Mouse (Mus musculus) hindbrain, embryonic 14.5 days (tissue): Measurements from ENCODE around the gene Ergic1. TPM values are rescaled to one million over a fixed set of nuclear protein-coding genes. Genes with fewer than 3 reads are reported as not detected.
A peak's percentile ranks its signal among the peaks of the same experiment; 100 is the strongest.

ENCODE experiments used
- ATAC-seq: fragments of 200-750 bp; cut with Nextera tagmentation; 2 replicates; pipeline ENCODE4 v1.8.0; 2017; ENCODE audit warnings: moderate number of reproducible peaks, mild to moderate bottlenecking, moderate TSS enrichment, moderate library complexity; ENCODE audit not compliant: low FRiP score
- DNase-seq: peaks from one replicate; pipeline ENCODE4 v3.0.0-alpha.2; 2015; ENCODE audit warnings: low spot score
- H3K27ac ChIP-seq: fragments of 300-500 bp; sonication (generic); 2 replicates; pipeline ENCODE4 v1.5.1; 2014; ENCODE audit warnings: mild to moderate bottlenecking, moderate library complexity
- H3K27me3 ChIP-seq: fragments of 300-500 bp; sonication (generic); 2 replicates; pipeline ENCODE4 v1.6.1; 2014; ENCODE audit warnings: mild to moderate bottlenecking, low read length, mixed read lengths; ENCODE audit not compliant: control insufficient read depth, insufficient read depth
- H3K36me3 ChIP-seq: fragments of 300-500 bp; sonication (generic); replicated peaks from 2 replicates; pipeline ENCODE4 v1.6.1; 2014; ENCODE audit not compliant: control insufficient read depth, insufficient read depth
- H3K4me1 ChIP-seq: fragments of 300-500 bp; sonication (generic); replicated peaks from 2 replicates; pipeline ENCODE4 v1.6.1; 2014; ENCODE audit warnings: antibody characterized with exemption, low read length, mixed read lengths; ENCODE audit not compliant: control insufficient read depth, insufficient read depth
- H3K4me2 ChIP-seq: fragments of 300-500 bp; sonication (generic); replicated peaks from 2 replicates; pipeline ENCODE4 v1.6.1; 2014; ENCODE audit warnings: mild to moderate bottlenecking, moderate library complexity
- H3K4me3 ChIP-seq: fragments of 300-500 bp; sonication (generic); replicated peaks from 2 replicates; pipeline ENCODE4 v1.5.1; 2014; ENCODE audit warnings: mild to moderate bottlenecking, low read length
- H3K9ac ChIP-seq: fragments of 300-500 bp; sonication (generic); 2 replicates; pipeline ENCODE4 v1.6.1; 2014
- H3K9me3 ChIP-seq: fragments of 300-500 bp; sonication (generic); 2 replicates; pipeline ENCODE4 v1.6.1; 2016; ENCODE audit warnings: low read length; ENCODE audit not compliant: control insufficient read depth
- WGBS: fragments of 180-500 bp; shearing (Covaris S2); extraction: QIAGEN DNeasy Blood & Tissue Kit; methylation state at CpG from one replicate; pipeline ENCODE4 v1.1.7; 2014; 5-methylcytosine and 5-hydroxymethylcytosine counted together
- polyA plus RNA-seq: library from polyadenylated mRNA; unstranded; fragments of >200 nt; fragmentation: Nextera tagmentation; extraction: Ambion mirVana; gene quantifications from 2 replicates; pipeline ENCODE4 v1.2.1, GENCODE M21; 2014

The Ergic1 gene
- polyA plus RNA-seq, 1 experiment from 2014 or later = 110 TPM

DNA sequence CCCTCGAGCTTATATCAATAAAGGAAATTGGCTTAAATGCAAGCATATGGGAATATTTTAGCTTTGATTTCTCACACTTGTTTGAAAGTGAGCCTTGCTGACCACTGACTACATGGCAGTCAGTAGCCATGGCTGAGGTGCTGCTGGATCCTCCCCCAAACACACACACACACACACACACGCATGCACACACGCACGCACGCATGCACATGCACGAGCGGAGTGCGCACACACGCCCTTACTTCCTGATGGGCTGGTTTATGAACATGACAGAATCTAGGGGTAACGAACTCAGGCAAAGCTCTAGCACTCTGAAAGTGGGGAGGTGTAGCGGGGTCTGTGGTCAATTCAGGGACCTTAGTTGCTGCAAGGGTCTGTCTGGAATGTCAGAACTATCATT, 17.5 kb downstream of the Ergic1 start:
- peaks cover 4% of the 10 kb centered on the region; the same call in 1 of the 2 replicates for H3K4me1 ChIP-seq
- H3K27ac ChIP-seq = no peak overlapping the region
- no peak overlapping the region for H3K4me3 ChIP-seq
- no peaks in the 10 kb centered on the region for H3K9me3 ChIP-seq
- no peak overlapping the region for H3K4me2 ChIP-seq
- ATAC-seq (no peak), DNase-seq (no peak)
- no peaks in the 10 kb centered on the region for H3K27me3 ChIP-seq
- 96% methylated on average over 11 of the region's 11 CpGs for WGBS
- no peak overlapping the region for H3K9ac ChIP-seq
- H3K36me3 ChIP-seq = peaks cover 29% of the 10 kb centered on the region

- Histone ChIP-seq H3K4me1 (peaks cover 10% of the 10 kb centered on the region), H3K4me3 (no peak overlapping the region), H3K27ac (no peak overlapping the region), H3K4me2 (no peak overlapping the region), H3K36me3 (peaks cover 29% of the 10 kb centered on the region), H3K27me3 (no peaks in the 10 kb centered on the region), H3K9ac (no peak overlapping the region), H3K9me3 (no peaks in the 10 kb centered on the region)
- DNase-seq = no peak
- WGBS = 90% methylated on average over 6 of the region's 6 CpGs
- ATAC-seq = no peak
These were observed 18.1 kb downstream of the Ergic1 start for GRCm38 (mm10) chr17:26579396-26579795.

DNA sequence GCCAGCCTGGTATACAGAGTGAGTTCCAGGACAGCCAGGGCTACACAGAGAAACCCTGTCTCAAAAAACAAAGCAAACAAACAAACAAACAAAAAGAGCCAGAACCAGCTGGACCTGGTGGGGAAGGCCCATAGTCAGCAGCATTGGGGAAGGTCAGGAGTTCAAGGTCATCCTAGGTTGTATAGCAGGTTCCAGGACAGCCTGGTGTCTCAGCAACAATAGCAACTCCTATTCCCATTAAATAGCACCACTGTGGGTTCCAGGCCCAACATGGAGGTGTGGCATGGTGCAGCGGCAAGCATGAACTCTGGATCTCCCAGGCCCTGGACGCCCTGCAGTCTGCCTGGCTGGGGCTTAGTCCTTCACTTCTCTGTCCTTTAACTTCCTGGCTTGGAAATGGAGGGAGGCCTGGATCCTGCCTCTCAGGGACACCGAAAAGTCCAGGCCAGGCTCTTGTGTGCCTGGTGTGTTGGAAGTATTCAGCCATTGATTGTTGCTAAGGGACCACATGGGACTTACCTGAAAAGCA, 19.6 kb downstream of the Ergic1 start:
- no peak overlapping the region for H3K4me3 ChIP-seq
- ATAC-seq = no peak

GRCm38 (mm10) chr17:26582297-26582696, 21.0 kb downstream of the Ergic1 start:
- WGBS = 70% methylated on average over 5 of the region's 5 CpGs
- Histone ChIP-seq H3K9me3 (no peaks in the 10 kb centered on the region), H3K27me3 (no peaks in the 10 kb centered on the region), H3K4me2 (no peak overlapping the region), H3K4me3 (no peak overlapping the region), H3K4me1 (peaks cover 18% of the 10 kb centered on the region), H3K9ac (no peak overlapping the region), H3K27ac (no peak overlapping the region), H3K36me3 (peaks cover 12% of the 10 kb centered on the region)
- DNase-seq = no peak
- no peak for ATAC-seq

More for the DNA sequence above, 19.6 kb downstream of the Ergic1 start:
- Histone ChIP-seq H3K9me3 (no peaks in the 10 kb centered on the region), H3K36me3 (peaks cover 22% of the 10 kb centered on the region), H3K4me1 (peaks cover 18% of the 10 kb centered on the region), H3K27ac (no peak overlapping the region), H3K27me3 (no peaks in the 10 kb centered on the region), H3K4me2 (no peak overlapping the region), H3K9ac (no peak overlapping the region)
- DNase-seq = no peak
- WGBS = 97% methylated on average over 3 of the region's 3 CpGs

DNA sequence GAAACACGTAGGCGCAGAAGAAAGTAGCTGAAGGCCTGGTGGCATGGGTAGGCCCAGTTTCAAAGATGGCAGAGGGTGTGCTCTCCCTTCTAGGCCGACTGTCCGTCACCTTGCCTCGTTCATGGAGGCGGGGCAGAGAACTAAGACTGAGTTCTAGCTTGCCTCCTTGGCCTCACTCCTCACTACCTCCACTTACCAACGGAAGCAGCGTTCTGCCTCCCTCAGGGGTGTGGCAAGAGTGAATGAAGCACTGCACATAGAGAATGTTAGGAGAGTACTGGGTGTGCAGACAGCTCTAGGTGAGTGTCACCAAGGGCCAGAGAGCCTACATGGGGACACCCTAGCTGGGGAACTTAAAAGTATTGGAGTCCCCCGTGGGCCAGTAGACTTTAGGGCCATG, 21.8 kb downstream of the Ergic1 start:
- ATAC-seq = no peak
- peaks cover 5% of the 10 kb centered on the region for H3K36me3 ChIP-seq
- DNase-seq = no peak
- H3K4me3 ChIP-seq = no peak overlapping the region
- H3K27me3 ChIP-seq = no peaks in the 10 kb centered on the region
- no peak overlapping the region for H3K27ac ChIP-seq
- WGBS = 95% methylated on average over 9 of the region's 9 CpGs
- no peaks in the 10 kb centered on the region for H3K9me3 ChIP-seq
- peaks cover 18% of the 10 kb centered on the region for H3K4me1 ChIP-seq
- no peak overlapping the region for H3K9ac ChIP-seq
- H3K4me2 ChIP-seq = no peak overlapping the region

DNA sequence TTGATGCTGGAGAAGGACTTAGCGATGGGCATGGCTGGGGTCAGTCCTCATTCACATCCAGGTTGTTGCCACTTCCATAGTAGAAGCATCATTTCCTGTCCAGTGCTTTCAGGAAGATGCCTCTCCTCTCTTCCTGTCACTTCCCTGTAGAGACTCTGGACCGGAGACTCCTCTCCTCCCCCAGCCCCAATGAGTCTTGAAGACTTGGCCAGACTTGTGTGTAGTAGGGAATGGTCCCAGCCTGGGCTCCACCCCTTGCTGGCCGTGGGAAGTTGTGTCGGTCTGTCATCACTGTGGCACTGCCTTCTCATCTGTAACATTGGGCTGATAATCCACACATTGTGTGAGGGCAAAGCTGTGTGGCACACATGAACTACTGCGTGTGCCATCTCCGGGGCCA, 22.3 kb downstream of the Ergic1 start:
- ATAC-seq (no peak), DNase-seq (no peak)
- no peaks in the 10 kb centered on the region for H3K9me3 ChIP-seq
- 89% methylated on average over 6 of the region's 6 CpGs for WGBS
- H3K36me3 ChIP-seq = no peaks in the 10 kb centered on the region
- H3K4me1 ChIP-seq = peaks cover 18% of the 10 kb centered on the region
- no peak overlapping the region for H3K9ac ChIP-seq
- H3K4me2 ChIP-seq = no peak overlapping the region
- 0 out of 2 replicates have a peak overlapping the region, but pooled peaks have one; percentile 44 for H3K27ac ChIP-seq
- H3K27me3 ChIP-seq = no peaks in the 10 kb centered on the region
- H3K4me3 ChIP-seq = no peak overlapping the region

- Histone ChIP-seq H3K4me3 (no peak overlapping the region), H3K4me1 (peaks cover 18% of the 10 kb centered on the region), H3K9ac (no peak overlapping the region), H3K4me2 (no peak overlapping the region), H3K9me3 (no peaks in the 10 kb centered on the region), H3K36me3 (no peaks in the 10 kb centered on the region), H3K27ac (peak overlapping the region; percentile 44; the same call in 1 of the 2 replicates), H3K27me3 (no peaks in the 10 kb centered on the region)
- WGBS = 73% methylated on average over 4 of the region's 4 CpGs
- DNase-seq (no peak), ATAC-seq (no peak; the same call in 1 of the 2 replicates)
These were observed 22.8 kb downstream of the Ergic1 start for GRCm38 (mm10) chr17:26584063-26584462.

GRCm38 (mm10) chr17:26584558-26585136, 23.4 kb downstream of the Ergic1 start:
- Histone ChIP-seq H3K27ac (peak overlapping the region; percentile 44), H3K4me1 (peaks cover 18% of the 10 kb centered on the region), H3K36me3 (no peaks in the 10 kb centered on the region), H3K27me3 (no peaks in the 10 kb centered on the region), H3K9ac (no peak overlapping the region), H3K4me3 (no peak overlapping the region), H3K4me2 (no peak overlapping the region), H3K9me3 (no peaks in the 10 kb centered on the region)
- ATAC-seq (peak; percentile 68; the same call in 1 of the 2 replicates), DNase-seq (peak; percentile 53)
- 51% methylated on average over 15 of the region's 15 CpGs for WGBS

- H3K4me3 ChIP-seq = no peak overlapping the region
- ATAC-seq (no peak), DNase-seq (no peak)
- no peak overlapping the region for H3K9ac ChIP-seq
- H3K4me2 ChIP-seq = no peak overlapping the region
- H3K27ac ChIP-seq = no peak overlapping the region
- no peaks in the 10 kb centered on the region for H3K27me3 ChIP-seq
- WGBS = 92% methylated on average over 12 of the region's 12 CpGs
- no peaks in the 10 kb centered on the region; the same call in none of the 2 replicates for H3K36me3 ChIP-seq
- H3K9me3 ChIP-seq = no peaks in the 10 kb centered on the region
- H3K4me1 ChIP-seq = peaks cover 18% of the 10 kb centered on the region
These were observed 26.7 kb downstream of the Ergic1 start for GRCm38 (mm10) chr17:26587961-26588487.
